Mouse (Mus musculus) large intestine, adult 2 months (tissue): ENCODE results near the gene Rnf40. TPM values are rescaled to one million over a fixed set of nuclear protein-coding genes. Genes with fewer than 3 reads are reported as not detected.
"Not testable (repeated sequence)": the region's sequence is repeated elsewhere in the genome, so short reads cannot be mapped to it uniquely, and the experiment has no call there.

Source experiments
- DNase-seq: peaks from one replicate; pipeline ENCODE4 v3.0.0-alpha.2; 2012; ENCODE audit warnings: low read depth, low spot score
- WGBS: fragments of 180-500 bp; shearing (Covaris S2); methylation state at CpG from one replicate; pipeline ENCODE4 v1.1.7; 2018; 5-methylcytosine and 5-hydroxymethylcytosine counted together
- polyA plus RNA-seq: library from polyadenylated mRNA; depleted of rRNA; stranded (reverse); fragments of >200 nt; gene quantifications from 2 replicates; pipeline ENCODE4 v1.2.3, GENCODE M21; 2012

The Rnf40 gene
- polyA plus RNA-seq, 1 experiment = 23.7 TPM

- 94% methylated on average over 7 of the region's 7 CpGs for WGBS
- DNase-seq = no peak
These were observed 12.0 kb downstream of the Rnf40 start for GRCm38 (mm10) chr7:127600612-127601011.

- DNase-seq = no peak
- 80% methylated on average over 4 of the region's 4 CpGs for WGBS
These were observed 13.2 kb downstream of the Rnf40 start for GRCm38 (mm10) chr7:127601735-127602134.

- no peak for DNase-seq
- 95% methylated on average over 2 of the region's 2 CpGs for WGBS
These were observed 14.3 kb downstream of the Rnf40 start for GRCm38 (mm10) chr7:127602903-127603302.

GRCm38 (mm10) chr7:127604256-127604655 lies 15.7 kb downstream of the Rnf40 start:
- no peak for DNase-seq
- WGBS = 86% methylated on average over 10 of the region's 10 CpGs

GRCm38 (mm10) chr7:127607150-127607549 lies 18.6 kb downstream of the Rnf40 start:
- 72% methylated on average over 6 of the region's 6 CpGs for WGBS
- no peak for DNase-seq

GRCm38 (mm10) chr7:127611011-127611410 lies 22.4 kb downstream of the Rnf40 start:
- WGBS = 96% methylated on average over 29 of the region's 29 CpGs
- DNase-seq = no peak

- 96% methylated on average over 26 of the region's 26 CpGs for WGBS
- DNase-seq = no peak
These were observed 23.0 kb downstream of the Rnf40 start for GRCm38 (mm10) chr7:127611561-127611960.

GRCm38 (mm10) chr7:127613501-127613900 lies 24.9 kb downstream of the Rnf40 start:
- WGBS = 90% methylated on average over 8 of the region's 8 CpGs
- DNase-seq = no peak

GRCm38 (mm10) chr7:127614091-127614490 lies 25.5 kb downstream of the Rnf40 start:
- WGBS = 21% methylated on average over 8 of the region's 8 CpGs
- DNase-seq = no peak

GRCm38 (mm10) chr7:127614511-127614890 lies 25.9 kb downstream of the Rnf40 start:
- 2% methylated on average over 43 of the region's 44 CpGs for WGBS
- DNase-seq = no peak

- peak; percentile 29 for DNase-seq
- WGBS = 1% methylated on average over 50 of the region's 50 CpGs
These were observed 26.6 kb downstream of the Rnf40 start, which contains the start of gene Zfp629 for GRCm38 (mm10) chr7:127614891-127615843. Zfp629 (minus strand) TSS chr7:127615797.

GRCm38 (mm10) chr7:127616336-127616735 lies 27.8 kb downstream of the Rnf40 start:
- WGBS = 56% methylated on average over 1 of the region's 1 CpGs
- DNase-seq = no peak

GRCm38 (mm10) chr7:127616881-127617280 lies 28.3 kb downstream of the Rnf40 start:
- no peak for DNase-seq
- WGBS = 68% methylated on average over 1 of the region's 1 CpGs

GRCm38 (mm10) chr7:127617962-127618361 lies 29.4 kb downstream of the Rnf40 start:
- 81% methylated on average over 2 of the region's 2 CpGs for WGBS
- no peak for DNase-seq

- DNase-seq = not testable (repeated sequence)
These were observed 29.8 kb downstream of the Rnf40 start for GRCm38 (mm10) chr7:127618402-127618801.

GRCm38 (mm10) chr7:127626039-127626438 lies 37.5 kb downstream of the Rnf40 start:
- DNase-seq = no peak
- 96% methylated on average over 7 of the region's 7 CpGs for WGBS

More at GRCm38 (mm10) chr7:127618402-127618801, 29.8 kb downstream of the Rnf40 start:
- 87% methylated on average over 7 of the region's 8 CpGs for WGBS

- no peak for DNase-seq
- WGBS = 85% methylated on average over 4 of the region's 4 CpGs
These were observed 37.9 kb downstream of the Rnf40 start for GRCm38 (mm10) chr7:127626471-127626870.

- DNase-seq = no peak
- WGBS = 75% methylated on average over 5 of the region's 5 CpGs
These were observed 40.1 kb downstream of the Rnf40 start for GRCm38 (mm10) chr7:127628646-127629045.

GRCm38 (mm10) chr7:127631416-127631815 lies 42.8 kb downstream of the Rnf40 start:
- 83% methylated on average over 4 of the region's 4 CpGs for WGBS

GRCm38 (mm10) chr7:127636963-127637362 lies 48.4 kb downstream of the Rnf40 start:
- no peak for DNase-seq
- under 1% methylated on average over 27 of the region's 27 CpGs for WGBS

More at GRCm38 (mm10) chr7:127631416-127631815, 42.8 kb downstream of the Rnf40 start:
- DNase-seq = no peak

GRCm38 (mm10) chr7:127641260-127641659 lies 52.7 kb downstream of the Rnf40 start:
- 21% methylated on average over 4 of the region's 4 CpGs for WGBS
- DNase-seq = no peak
